Comparison of ENCODE assay signal across 23 mouse cellular contexts in the genomic region with DNA sequence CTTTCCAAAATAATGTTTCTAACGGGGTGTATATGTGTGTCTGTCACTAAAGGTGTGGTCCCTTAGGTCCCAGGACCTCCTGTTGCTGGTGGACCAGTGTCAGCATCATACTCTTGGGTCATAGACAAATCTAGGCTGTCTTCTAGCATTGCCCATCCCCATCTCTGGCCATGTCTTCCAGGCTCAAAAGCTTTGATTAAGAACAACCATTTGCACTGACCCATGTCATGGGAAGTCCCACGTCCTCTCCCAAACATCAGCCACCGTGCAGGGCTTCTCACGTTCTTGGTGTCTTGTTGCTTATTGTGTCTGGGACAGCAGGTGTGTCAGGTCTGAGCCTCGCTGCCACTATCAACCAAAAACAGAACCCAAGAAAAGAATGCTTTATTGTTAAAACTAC. TPM values are rescaled to one million over a fixed set of nuclear protein-coding genes. Genes with fewer than 3 reads are reported as not detected.
DNase-seq lines count a peak whose midpoint lies in the region; ATAC-seq and TF ChIP-seq lines count a peak whose summit lies in the region.
"Had no signal": no experiment of that assay in that cellular context is flagged by ENCODE, and none has a peak within 500 bp of the region (broad histone marks: within the 10 kb centered on the region; RNA-seq: fewer than 3 reads in every experiment).

No protein-coding gene starts in this region.

- TF ChIP-seq CTCF in hindbrain, postnatal 0 days (IDR thresholded peaks at IDR 0.05; ENCODE audit: low read depth) = no peak
- TF ChIP-seq CTCF in midbrain, postnatal 0 days (IDR thresholded peaks at IDR 0.05) = no peak

- ATAC-seq in heart, embryonic 13.5 days (ENCODE audit: extremely low read depth, insufficient number of reproducible peaks, low FRiP score, low TSS enrichment) = no peak
- no peak for ATAC-seq in midbrain, embryonic 14.5 days (ENCODE audit: low FRiP score, low TSS enrichment)
- no peak for ATAC-seq in hindbrain, postnatal 0 days
- ATAC-seq in midbrain, postnatal 0 days (ENCODE audit: low FRiP score) = no peak
- ATAC-seq: forebrain, embryonic 13.5 days; intestine, embryonic 15.5 days had no signal

- H3K9ac ChIP-seq in heart, embryonic 13.5 days = no peak overlapping the region
- no peak overlapping the region for H3K9ac ChIP-seq in midbrain, embryonic 14.5 days (replicated peaks; ENCODE audit: low read length)
- H3K9ac ChIP-seq in hindbrain, postnatal 0 days (replicated peaks; ENCODE audit: low read length) = no peak overlapping the region
- H3K9ac ChIP-seq in midbrain, postnatal 0 days (replicated peaks; ENCODE audit: low read length, poor library complexity, severe bottlenecking) = no peak overlapping the region
- H3K9ac ChIP-seq: embryonic facial prominence, embryonic 15.5 days; forebrain, embryonic 13.5 days; intestine, embryonic 15.5 days; lung, embryonic 14.5 days had no signal

- no peak overlapping the region; the same call in 1 of the 2 replicates for H3K4me3 ChIP-seq in heart, embryonic 13.5 days
- no peak overlapping the region for H3K4me3 ChIP-seq in midbrain, embryonic 14.5 days (replicated peaks; ENCODE audit: low read depth, low read length)
- no peak overlapping the region for H3K4me3 ChIP-seq in midbrain, embryonic 10.5 days
- no peak overlapping the region for H3K4me3 ChIP-seq in hindbrain, postnatal 0 days (ENCODE audit: low read length)
- no peak overlapping the region for H3K4me3 ChIP-seq in midbrain, postnatal 0 days (ENCODE audit: low read depth, low read length)
- H3K4me3 ChIP-seq: embryonic facial prominence, embryonic 15.5 days; forebrain, embryonic 13.5 days; intestine, embryonic 15.5 days had no signal

- H3K4me1 ChIP-seq in heart, embryonic 13.5 days = peaks cover 21% of the 10 kb centered on the region
- H3K4me1 ChIP-seq in midbrain, embryonic 14.5 days (ENCODE audit: control insufficient read depth, insufficient read depth, low read length) = peaks cover 26% of the 10 kb centered on the region
- H3K4me1 ChIP-seq in midbrain, embryonic 10.5 days = peaks cover 58% of the 10 kb centered on the region
- no peaks in the 10 kb centered on the region; the same call in 1 of the 2 replicates for H3K4me1 ChIP-seq in hindbrain, postnatal 0 days (ENCODE audit: insufficient read depth, low read length)
- H3K4me1 ChIP-seq in midbrain, postnatal 0 days (ENCODE audit: insufficient read depth, low read length) = 0 out of 2 replicates have a peak, but pooled peaks cover 7% of the 10 kb centered on the region
- H3K4me1 ChIP-seq: intestine, embryonic 15.5 days had no signal

- 0 out of 2 replicates have a peak overlapping the region, but pooled peaks have one; percentile 8 for H3K27ac ChIP-seq in heart, embryonic 13.5 days (replicated peaks)
- 0 out of 2 replicates have a peak overlapping the region, but pooled peaks have one; percentile 37 for H3K27ac ChIP-seq in midbrain, embryonic 14.5 days (replicated peaks; ENCODE audit: low read depth, low read length)
- H3K27ac ChIP-seq in midbrain, embryonic 10.5 days (replicated peaks) = no peak overlapping the region
- H3K27ac ChIP-seq in hindbrain, postnatal 0 days = peak overlapping the region; percentile 17; the same call in 1 of the 2 replicates
- H3K27ac ChIP-seq in midbrain, postnatal 0 days (ENCODE audit: low read depth, low read length) = peak overlapping the region; percentile 55; the same call in 1 of the 2 replicates
- H3K27ac ChIP-seq: embryonic facial prominence, embryonic 15.5 days; forebrain, embryonic 13.5 days; intestine, embryonic 15.5 days had no signal

- DNase-seq in heart, adult 8-10 months (ENCODE audit: low spot score) = no peak
- no peak for DNase-seq in midbrain, embryonic 14.5 days
- no peak for DNase-seq in midbrain, embryonic 10.5 days (ENCODE audit: low spot score)
- no peak for DNase-seq in hindbrain, postnatal 0 days (ENCODE audit: low spot score)
- no peak for DNase-seq in midbrain, postnatal 0 days (ENCODE audit: low spot score)
- DNase-seq in lung, postnatal 4 days = no peak
- DNase-seq in thymus, adult 18-20 months = no peak
- DNase-seq: adrenal gland, postnatal 36 days; cerebellum, adult 9-11 months; kidney, postnatal 4 days; lung, embryonic 14.5 days; thymus, postnatal 36 days had no signal

- WGBS in heart, embryonic 13.5 days = 80% methylated on average over 5 of the region's 5 CpGs
- WGBS in midbrain, embryonic 14.5 days = 58% methylated on average over 5 of the region's 5 CpGs
- WGBS in midbrain, embryonic 10.5 days = 84% methylated on average over 5 of the region's 5 CpGs
- WGBS in hindbrain, postnatal 0 days = 63% methylated on average over 5 of the region's 5 CpGs
- WGBS in midbrain, postnatal 0 days = 62% methylated on average over 5 of the region's 5 CpGs

- no peaks in the 10 kb centered on the region for H3K9me3 ChIP-seq in heart, embryonic 13.5 days
- H3K9me3 ChIP-seq in midbrain, embryonic 14.5 days (ENCODE audit: control insufficient read depth, low read length) = no peaks in the 10 kb centered on the region
- no peaks in the 10 kb centered on the region for H3K9me3 ChIP-seq in midbrain, embryonic 10.5 days (replicated peaks)
- no peaks in the 10 kb centered on the region for H3K9me3 ChIP-seq in hindbrain, postnatal 0 days (ENCODE audit: low read length)
- no peaks in the 10 kb centered on the region for H3K9me3 ChIP-seq in midbrain, postnatal 0 days (ENCODE audit: low read length)
- H3K9me3 ChIP-seq: embryonic facial prominence, embryonic 15.5 days; forebrain, embryonic 13.5 days; intestine, embryonic 15.5 days had no signal

- H3K27me3 ChIP-seq in heart, embryonic 13.5 days (replicated peaks) = no peaks in the 10 kb centered on the region
- no peaks in the 10 kb centered on the region for H3K27me3 ChIP-seq in midbrain, embryonic 14.5 days (ENCODE audit: control insufficient read depth, insufficient read depth, low read length)
- no peaks in the 10 kb centered on the region for H3K27me3 ChIP-seq in midbrain, embryonic 10.5 days (ENCODE audit: low read depth, poor library complexity, severe bottlenecking)
- no peaks in the 10 kb centered on the region for H3K27me3 ChIP-seq in hindbrain, postnatal 0 days (ENCODE audit: insufficient read depth, low read length)
- no peaks in the 10 kb centered on the region for H3K27me3 ChIP-seq in midbrain, postnatal 0 days (ENCODE audit: insufficient read depth, low read length)
- H3K27me3 ChIP-seq: embryonic facial prominence, embryonic 15.5 days; forebrain, embryonic 13.5 days; intestine, embryonic 15.5 days had no signal

- H3K4me2 ChIP-seq in heart, embryonic 13.5 days = peak overlapping the region; percentile 42
- no peak overlapping the region for H3K4me2 ChIP-seq in midbrain, embryonic 14.5 days (ENCODE audit: low read length)
- no peak overlapping the region for H3K4me2 ChIP-seq in hindbrain, postnatal 0 days (ENCODE audit: low read depth, low read length)
- H3K4me2 ChIP-seq in midbrain, postnatal 0 days (ENCODE audit: low read depth, low read length, poor library complexity, severe bottlenecking) = no peak overlapping the region
- H3K4me2 ChIP-seq: embryonic facial prominence, embryonic 15.5 days; forebrain, embryonic 13.5 days; intestine, embryonic 15.5 days; lung, embryonic 14.5 days had no signal

- peaks cover 60% of the 10 kb centered on the region for H3K36me3 ChIP-seq in heart, embryonic 13.5 days
- H3K36me3 ChIP-seq in midbrain, embryonic 14.5 days (ENCODE audit: control insufficient read depth, insufficient read depth, low read length) = peaks cover 48% of the 10 kb centered on the region
- peaks cover 92% of the 10 kb centered on the region for H3K36me3 ChIP-seq in midbrain, embryonic 10.5 days
- peaks cover 3% of the 10 kb centered on the region; the same call in 1 of the 2 replicates for H3K36me3 ChIP-seq in hindbrain, postnatal 0 days (ENCODE audit: insufficient read depth, low read length)
- H3K36me3 ChIP-seq in midbrain, postnatal 0 days (ENCODE audit: insufficient read depth, low read length) = peaks cover 4% of the 10 kb centered on the region; the same call in 1 of the 2 replicates

RNA-seq across cellular contexts. Expression of a gene that starts 24.9 kb away (rescaled TPM):
- polyA plus RNA-seq in heart, embryonic 13.5 days (2015; fragmentation: Nextera tagmentation; extraction: Ambion mirVana) = not detected in 2 replicates
- not detected for total RNA-seq in heart, adult 8-10 months (2022)
- polyA plus RNA-seq in midbrain, embryonic 14.5 days (2014; fragmentation: Nextera tagmentation; extraction: Ambion mirVana) = not detected in 2 replicates
- polyA plus RNA-seq in midbrain, embryonic 10.5 days (2016; fragmentation: Nextera tagmentation; extraction: Ambion mirVana) = not detected in 2 replicates
- not detected in 2 replicates for total RNA-seq in hindbrain, postnatal 0 days (2014; rRNA removed)
- polyA plus RNA-seq in hindbrain, postnatal 0 days (2015; fragmentation: Nextera tagmentation; extraction: Ambion mirVana) = not detected in 2 replicates
- total RNA-seq in midbrain, postnatal 0 days (2014; rRNA removed) = not detected in 2 replicates
- polyA plus RNA-seq in midbrain, postnatal 0 days (2015; fragmentation: Nextera tagmentation; extraction: Ambion mirVana) = not detected in 2 replicates
- total RNA-seq: adrenal gland, postnatal 36 days; ES-E14; gastrocnemius, postnatal 4 days; layer of hippocampus, postnatal 25 days; neutrophil, adult 5-6 weeks had no signal
- polyA plus RNA-seq: embryonic facial prominence, embryonic 15.5 days; forebrain, embryonic 13.5 days; heart, postnatal 0 days; intestine, embryonic 15.5 days; kidney, embryonic 14.5 days; limb, embryonic 11.5 days; lung, embryonic 14.5 days had no signal
